Mouse (Mus musculus): ENCODE measurements at regions not wholly inside any gene's neighbourhood (a gene's known extent, or its start where the extent isn't known, plus 50 kb on each side); places are given as distances from the start of the nearest gene placed in this dataset.

- Histone ChIP-seq H3K4me1 (ENCODE audit: control insufficient read depth, insufficient read depth, low read length) (peaks cover 14% of the 10 kb centered on the region; the same call in 1 of the 2 replicates), H3K4me3 (ENCODE audit: insufficient read depth, low read depth, low read length) (no peak overlapping the region), H3K27ac (ENCODE audit: insufficient read depth, low read depth, low read length) (no peak overlapping the region), H3K27me3 (replicated peaks; ENCODE audit: control insufficient read depth, insufficient read depth, low read length) (no peaks in the 10 kb centered on the region), H3K36me3 (ENCODE audit: control insufficient read depth, insufficient read depth, low read length) (no peaks in the 10 kb centered on the region)
- TF ChIP-seq CTCF (conservative IDR thresholded peaks at IDR 0.05; ENCODE audit: insufficient read depth, insufficient read length, low read depth, low read length) (no peak), POLR2A (IDR thresholded peaks at IDR 0.05; ENCODE audit: low read depth, low read length) (no peak)
- 87% methylated on average over 6 of the region's 6 CpGs for WGBS
- no peak for DNase-seq
Observed at GRCm38 (mm10) chr19:59624288-59624795, 166.2 kb downstream of the Emx2 start.

- TF ChIP-seq POLR2A (IDR thresholded peaks at IDR 0.05; ENCODE audit: low read depth, low read length) (no peak), CTCF (conservative IDR thresholded peaks at IDR 0.05; ENCODE audit: insufficient read depth, insufficient read length, low read depth, low read length) (no peak)
- no peak for DNase-seq
- H3K4me3 ChIP-seq (ENCODE audit: insufficient read depth, low read depth, low read length): no peak overlapping the region
- no peaks in the 10 kb centered on the region for H3K36me3 ChIP-seq (ENCODE audit: control insufficient read depth, insufficient read depth, low read length)
- H3K27ac ChIP-seq (ENCODE audit: insufficient read depth, low read depth, low read length): no peak overlapping the region
- H3K4me1 ChIP-seq (ENCODE audit: control insufficient read depth, insufficient read depth, low read length): peaks cover 26% of the 10 kb centered on the region; the same call in 1 of the 2 replicates
- H3K27me3 ChIP-seq (replicated peaks; ENCODE audit: control insufficient read depth, insufficient read depth, low read length): no peaks in the 10 kb centered on the region
- 48% methylated on average over 3 of the region's 3 CpGs for WGBS
Observed at GRCm38 (mm10) chr19:59627681-59628080, 169.5 kb downstream of the Emx2 start.

GRCm38 (mm10) chr19:59628296-59629160 lies 170.4 kb downstream of the Emx2 start:
- Histone ChIP-seq H3K4me1 (ENCODE audit: control insufficient read depth, insufficient read depth, low read length) (peaks cover 26% of the 10 kb centered on the region; the same call in 1 of the 2 replicates), H3K36me3 (ENCODE audit: control insufficient read depth, insufficient read depth, low read length) (no peaks in the 10 kb centered on the region), H3K27me3 (replicated peaks; ENCODE audit: control insufficient read depth, insufficient read depth, low read length) (no peaks in the 10 kb centered on the region), H3K27ac (ENCODE audit: insufficient read depth, low read depth, low read length) (no peak overlapping the region), H3K4me3 (ENCODE audit: insufficient read depth, low read depth, low read length) (no peak overlapping the region)
- TF ChIP-seq CTCF (conservative IDR thresholded peaks at IDR 0.05; ENCODE audit: insufficient read depth, insufficient read length, low read depth, low read length) (no peak), POLR2A (IDR thresholded peaks at IDR 0.05; ENCODE audit: low read depth, low read length) (no peak)
- 36% methylated on average over 15 of the region's 15 CpGs for WGBS
- DNase-seq: peak; percentile 71

- peak; percentile 22 for DNase-seq
- WGBS: 38% methylated on average over 2 of the region's 2 CpGs
- TF ChIP-seq CTCF (conservative IDR thresholded peaks at IDR 0.05; ENCODE audit: insufficient read depth, insufficient read length, low read depth, low read length): no peak
- no peak for TF ChIP-seq POLR2A (IDR thresholded peaks at IDR 0.05; ENCODE audit: low read depth, low read length)
- Histone ChIP-seq H3K27me3 (replicated peaks; ENCODE audit: control insufficient read depth, insufficient read depth, low read length) (no peaks in the 10 kb centered on the region), H3K36me3 (ENCODE audit: control insufficient read depth, insufficient read depth, low read length) (no peaks in the 10 kb centered on the region), H3K4me1 (ENCODE audit: control insufficient read depth, insufficient read depth, low read length) (peaks cover 26% of the 10 kb centered on the region; the same call in 1 of the 2 replicates), H3K4me3 (ENCODE audit: insufficient read depth, low read depth, low read length) (no peak overlapping the region), H3K27ac (ENCODE audit: insufficient read depth, low read depth, low read length) (no peak overlapping the region)
Observed at GRCm38 (mm10) chr19:59629161-59629445, 170.9 kb downstream of the Emx2 start.

- no peaks in the 10 kb centered on the region for H3K27me3 ChIP-seq (replicated peaks; ENCODE audit: control insufficient read depth, insufficient read depth, low read length)
- H3K27ac ChIP-seq (ENCODE audit: insufficient read depth, low read depth, low read length): no peak overlapping the region; the same call in 1 of the 2 replicates
- TF ChIP-seq CTCF (conservative IDR thresholded peaks at IDR 0.05; ENCODE audit: insufficient read depth, insufficient read length, low read depth, low read length) (no peak), POLR2A (IDR thresholded peaks at IDR 0.05; ENCODE audit: low read depth, low read length) (no peak)
- H3K4me3 ChIP-seq (ENCODE audit: insufficient read depth, low read depth, low read length): no peak overlapping the region
- H3K36me3 ChIP-seq (ENCODE audit: control insufficient read depth, insufficient read depth, low read length): no peaks in the 10 kb centered on the region
- peaks cover 26% of the 10 kb centered on the region; the same call in 1 of the 2 replicates for H3K4me1 ChIP-seq (ENCODE audit: control insufficient read depth, insufficient read depth, low read length)
- WGBS: 55% methylated on average over 8 of the region's 8 CpGs
- DNase-seq: peak; percentile 44
Observed at GRCm38 (mm10) chr19:59630095-59630494, 171.9 kb downstream of the Emx2 start.

- peak; percentile 75 for DNase-seq
- 22% methylated on average over 4 of the region's 4 CpGs for WGBS
- no peaks in the 10 kb centered on the region for H3K36me3 ChIP-seq (ENCODE audit: control insufficient read depth, insufficient read depth, low read length)
- peaks cover 26% of the 10 kb centered on the region; the same call in 1 of the 2 replicates for H3K4me1 ChIP-seq (ENCODE audit: control insufficient read depth, insufficient read depth, low read length)
- H3K4me3 ChIP-seq (ENCODE audit: insufficient read depth, low read depth, low read length): no peak overlapping the region
- peak overlapping the region; percentile 62 for H3K27ac ChIP-seq (ENCODE audit: insufficient read depth, low read depth, low read length)
- H3K27me3 ChIP-seq (replicated peaks; ENCODE audit: control insufficient read depth, insufficient read depth, low read length): no peaks in the 10 kb centered on the region
- TF ChIP-seq CTCF (conservative IDR thresholded peaks at IDR 0.05; ENCODE audit: insufficient read depth, insufficient read length, low read depth, low read length) (no peak), POLR2A (IDR thresholded peaks at IDR 0.05; ENCODE audit: low read depth, low read length) (no peak)
Observed at GRCm38 (mm10) chr19:59630706-59631105, 172.5 kb downstream of the Emx2 start.

GRCm38 (mm10) chr19:59631541-59631940 lies 173.4 kb downstream of the Emx2 start:
- Histone ChIP-seq H3K4me1 (ENCODE audit: control insufficient read depth, insufficient read depth, low read length) (peaks cover 26% of the 10 kb centered on the region; the same call in 1 of the 2 replicates), H3K27me3 (replicated peaks; ENCODE audit: control insufficient read depth, insufficient read depth, low read length) (no peaks in the 10 kb centered on the region), H3K27ac (ENCODE audit: insufficient read depth, low read depth, low read length) (peak overlapping the region; percentile 73), H3K36me3 (ENCODE audit: control insufficient read depth, insufficient read depth, low read length) (no peaks in the 10 kb centered on the region), H3K4me3 (ENCODE audit: insufficient read depth, low read depth, low read length) (no peak overlapping the region)
- peak; percentile 66 for DNase-seq
- WGBS: 59% methylated on average over 1 of the region's 1 CpGs
- TF ChIP-seq POLR2A (IDR thresholded peaks at IDR 0.05; ENCODE audit: low read depth, low read length) (no peak), CTCF (conservative IDR thresholded peaks at IDR 0.05; ENCODE audit: insufficient read depth, insufficient read length, low read depth, low read length) (no peak)

Measured in kidney, adult 2 months (tissue).